Mouse (Mus musculus) midbrain, postnatal 0 days (tissue): ENCODE results near the gene Gm9945. TPM values are rescaled to one million over a fixed set of nuclear protein-coding genes. Genes with fewer than 3 reads are reported as not detected.

ENCODE experiments used
- ATAC-seq: fragments of 200-750 bp; cut with Nextera tagmentation; 2 replicates; pipeline ENCODE4 v1.8.0; 2017; ENCODE audit warnings: moderate number of reproducible peaks, mild to moderate bottlenecking, moderate TSS enrichment, moderate library complexity; ENCODE audit not compliant: low FRiP score
- DNase-seq: peaks from one replicate; pipeline ENCODE4 v3.0.0-alpha.2; 2015; ENCODE audit warnings: low spot score
- H3K27ac ChIP-seq: fragments of 300-500 bp; sonication (generic); 2 replicates; pipeline ENCODE4 v1.5.1; 2014; ENCODE audit warnings: low read depth, mild to moderate bottlenecking, low read length, mixed read lengths
- H3K27me3 ChIP-seq: fragments of 300-500 bp; sonication (generic); 2 replicates; pipeline ENCODE4 v1.6.1; 2014; ENCODE audit warnings: low read length, control low read depth, mixed read lengths; ENCODE audit not compliant: insufficient read depth
- H3K36me3 ChIP-seq: fragments of 300-500 bp; sonication (generic); 2 replicates; pipeline ENCODE4 v1.6.1; 2014; ENCODE audit warnings: low read length, control low read depth, mixed read lengths; ENCODE audit not compliant: insufficient read depth
- H3K4me1 ChIP-seq: fragments of 300-500 bp; sonication (generic); 2 replicates; pipeline ENCODE4 v1.6.1; 2014; ENCODE audit warnings: mild to moderate bottlenecking, control low read depth, antibody characterized with exemption, low read length, mixed read lengths; ENCODE audit not compliant: insufficient read depth
- H3K4me2 ChIP-seq: fragments of 300-500 bp; sonication (generic); 2 replicates; pipeline ENCODE4 v1.6.1; 2014; ENCODE audit warnings: low read depth, mild to moderate bottlenecking, low read length, mixed read lengths; ENCODE audit not compliant: poor library complexity, severe bottlenecking
- H3K4me3 ChIP-seq: fragments of 300-500 bp; sonication (generic); 2 replicates; pipeline ENCODE4 v1.5.1; 2014; ENCODE audit warnings: low read depth, mild to moderate bottlenecking, low read length, moderate library complexity
- H3K9ac ChIP-seq: fragments of 300-500 bp; sonication (generic); replicated peaks from 2 replicates; pipeline ENCODE4 v1.6.1; 2014; ENCODE audit warnings: mild to moderate bottlenecking, low read length, moderate library complexity, mixed read lengths; ENCODE audit not compliant: poor library complexity, severe bottlenecking
- H3K9me3 ChIP-seq: fragments of 300-500 bp; sonication (generic); 2 replicates; pipeline ENCODE4 v1.6.1; 2016; ENCODE audit warnings: low read length, control low read depth
- CTCF ChIP-seq: IDR thresholded peaks from 2 replicates; pipeline ENCODE4 v1.5.1; 2016; ENCODE audit warnings: antibody characterized with exemption, mild to moderate bottlenecking
- WGBS: fragments of 180-500 bp; shearing (Covaris S2); extraction: QIAGEN DNeasy Blood & Tissue Kit; methylation state at CpG from one replicate; pipeline ENCODE4 v1.1.7; 2014; 5-methylcytosine and 5-hydroxymethylcytosine counted together
- polyA plus RNA-seq: library from polyadenylated mRNA; unstranded; fragments of >200 nt; fragmentation: Nextera tagmentation; extraction: Ambion mirVana; gene quantifications from 2 replicates; pipeline ENCODE4 v1.2.1, GENCODE M21; 2015
- total RNA-seq: library from RNA; depleted of rRNA; stranded (reverse); fragments of >200 nt; gene quantifications from 2 replicates; pipeline ENCODE4 v1.2.3, GENCODE M21; 2014

Gene Gm9945
- total and polyA plus RNA-seq, 2 experiments from 2014 or later, result 0.33 TPM; not detected in 1

DNA sequence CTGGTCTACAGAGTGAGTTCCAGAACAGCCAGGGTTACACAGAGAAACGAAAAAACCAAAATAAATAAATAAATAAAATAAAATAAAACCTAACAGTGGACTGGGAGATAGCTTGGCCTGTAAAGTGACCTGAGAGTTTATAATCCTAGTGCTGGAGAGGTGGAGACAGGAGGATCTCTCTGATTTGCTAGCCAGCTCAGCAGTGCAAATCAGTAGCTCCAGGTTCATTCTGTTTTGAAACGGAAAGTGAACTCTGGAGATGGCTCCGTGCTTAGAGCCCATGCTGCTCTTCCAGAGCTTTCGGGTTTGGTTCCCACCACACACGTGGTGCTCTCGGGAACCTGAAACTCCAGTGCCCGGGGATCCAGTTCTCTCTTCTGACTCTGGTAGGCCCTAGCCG, 32.0 kb upstream of the Gm9945 start:
- no peaks in the 10 kb centered on the region for H3K9me3 ChIP-seq
- TF ChIP-seq CTCF, result no peak
- no peaks in the 10 kb centered on the region for H3K4me1 ChIP-seq
- H3K4me2 ChIP-seq, result no peak overlapping the region
- no peaks in the 10 kb centered on the region for H3K27me3 ChIP-seq
- H3K27ac ChIP-seq, result no peak overlapping the region
- DNase-seq (no peak), ATAC-seq (no peak)
- no peak overlapping the region for H3K4me3 ChIP-seq
- no peak overlapping the region for H3K9ac ChIP-seq
- H3K36me3 ChIP-seq, result no peaks in the 10 kb centered on the region
- WGBS, result 84% methylated on average over 8 of the region's 8 CpGs

DNA sequence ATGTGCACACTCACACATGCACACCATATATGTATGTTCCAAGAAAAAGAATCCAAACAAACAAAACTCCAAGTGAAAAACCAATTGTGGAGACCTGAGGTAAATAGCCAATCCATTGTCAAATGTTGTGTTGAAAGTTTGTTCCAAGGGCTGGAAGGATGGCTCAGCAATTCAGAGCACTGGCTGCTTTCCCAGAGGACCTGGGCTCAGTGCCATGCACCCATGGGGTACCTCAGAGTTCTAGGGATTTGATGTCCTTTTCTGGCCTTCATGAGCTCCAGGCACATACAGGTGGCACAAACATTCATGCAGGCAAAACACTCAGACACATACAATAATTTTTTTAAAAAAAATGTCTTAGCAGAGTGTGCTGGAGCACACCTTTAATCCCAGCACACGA, 31.4 kb upstream of the Gm9945 start:
- TF ChIP-seq CTCF, result no peak
- Histone ChIP-seq H3K4me2 (no peak overlapping the region), H3K36me3 (no peaks in the 10 kb centered on the region), H3K27ac (no peak overlapping the region), H3K9ac (no peak overlapping the region), H3K4me1 (no peaks in the 10 kb centered on the region), H3K27me3 (no peaks in the 10 kb centered on the region), H3K9me3 (no peaks in the 10 kb centered on the region), H3K4me3 (no peak overlapping the region)
- DNase-seq (no peak), ATAC-seq (no peak)
- WGBS, result 85% methylated on average over 1 of the region's 1 CpGs

DNA sequence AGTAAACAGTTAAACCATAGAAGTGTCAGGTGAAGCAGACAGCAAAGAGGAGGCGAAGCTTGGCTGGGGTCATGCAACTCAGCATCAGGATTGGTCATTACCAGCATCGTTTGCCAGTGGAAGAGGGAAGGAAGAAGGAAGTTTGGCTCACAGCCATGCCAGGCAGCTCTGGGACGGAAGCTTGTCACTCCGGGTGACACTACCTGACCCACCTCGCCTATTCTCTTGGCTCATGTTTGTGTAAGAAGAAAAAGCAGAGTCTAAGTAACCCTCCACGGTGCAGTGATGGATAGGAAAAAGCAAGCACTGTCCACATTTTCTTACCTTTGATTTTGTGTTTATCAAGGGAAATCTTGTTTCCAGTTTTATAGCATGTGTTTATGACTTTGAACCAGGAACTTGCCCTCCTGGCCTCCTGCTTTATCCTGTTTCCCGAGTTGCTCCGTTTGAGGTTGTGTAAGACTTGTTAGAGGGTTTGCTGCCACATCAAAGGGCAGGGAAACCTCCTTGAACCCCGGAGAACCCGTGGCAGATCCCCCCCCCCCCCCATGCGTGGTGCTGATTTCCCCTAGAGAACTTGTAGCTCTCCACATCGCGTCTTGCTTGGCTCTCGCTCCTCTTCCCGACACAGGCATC, 29.8 kb upstream of the Gm9945 start:
- 69% methylated on average over 15 of the region's 15 CpGs for WGBS
- Histone ChIP-seq H3K4me1 (no peaks in the 10 kb centered on the region), H3K9me3 (no peaks in the 10 kb centered on the region), H3K27me3 (peaks cover 4% of the 10 kb centered on the region; the same call in 1 of the 2 replicates), H3K27ac (no peak overlapping the region), H3K4me2 (no peak overlapping the region), H3K4me3 (no peak overlapping the region), H3K9ac (no peak overlapping the region), H3K36me3 (no peaks in the 10 kb centered on the region)
- no peak for ATAC-seq
- DNase-seq, result no peak
- no peak for TF ChIP-seq CTCF

DNA sequence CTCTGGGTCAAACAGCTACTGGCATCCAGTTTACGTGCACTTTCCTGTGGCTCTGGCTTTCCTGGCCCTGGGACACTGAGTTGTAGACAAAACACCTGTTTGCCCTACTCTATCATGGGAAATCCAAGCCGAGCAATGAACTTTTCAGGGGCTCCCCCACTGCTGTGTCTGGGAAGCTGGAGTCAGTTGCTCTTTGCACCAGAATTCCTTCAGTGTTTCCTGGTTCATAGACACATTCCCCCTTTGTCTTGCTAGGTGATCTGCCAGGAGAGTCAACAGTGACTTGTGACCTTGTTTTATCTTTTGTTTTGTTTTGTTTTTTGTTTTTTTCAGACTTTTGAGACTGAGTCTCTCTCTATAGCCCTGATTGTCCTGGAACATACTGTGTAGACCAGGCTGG, 28.6 kb upstream of the Gm9945 start:
- ATAC-seq (no peak), DNase-seq (no peak)
- Histone ChIP-seq H3K4me3 (no peak overlapping the region), H3K4me2 (no peak overlapping the region), H3K9ac (no peak overlapping the region), H3K27ac (no peak overlapping the region), H3K27me3 (peaks cover 7% of the 10 kb centered on the region; the same call in 1 of the 2 replicates), H3K4me1 (no peaks in the 10 kb centered on the region), H3K36me3 (no peaks in the 10 kb centered on the region), H3K9me3 (no peaks in the 10 kb centered on the region)
- 68% methylated on average over 2 of the region's 2 CpGs for WGBS
- TF ChIP-seq CTCF, result no peak

DNA sequence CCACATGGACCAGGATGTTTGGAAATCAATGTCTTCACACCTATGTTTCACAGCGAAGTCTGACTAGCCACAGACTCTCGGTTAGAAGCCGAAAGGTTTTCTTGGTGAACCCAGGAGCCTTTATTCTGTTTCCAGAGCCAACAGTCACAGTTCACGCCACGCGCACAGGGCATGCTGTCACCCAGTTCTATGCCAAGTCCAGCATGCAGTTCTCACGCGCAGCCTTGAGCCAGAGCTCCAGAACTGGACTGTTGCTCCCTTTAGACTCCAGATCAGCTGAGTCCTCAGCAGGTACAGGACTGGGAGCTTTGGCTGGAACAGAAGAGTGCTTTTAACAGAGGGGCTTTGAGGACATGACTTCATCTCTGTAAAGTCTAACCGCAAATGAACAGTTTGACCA, 27.6 kb upstream of the Gm9945 start:
- Histone ChIP-seq H3K27ac (no peak overlapping the region), H3K4me2 (no peak overlapping the region), H3K4me1 (no peaks in the 10 kb centered on the region), H3K36me3 (no peaks in the 10 kb centered on the region), H3K4me3 (no peak overlapping the region), H3K27me3 (peaks cover 11% of the 10 kb centered on the region; the same call in 1 of the 2 replicates), H3K9ac (no peak overlapping the region), H3K9me3 (no peaks in the 10 kb centered on the region)
- no peak for ATAC-seq
- 94% methylated on average over 9 of the region's 9 CpGs for WGBS
- DNase-seq, result no peak
- TF ChIP-seq CTCF, result no peak

DNA sequence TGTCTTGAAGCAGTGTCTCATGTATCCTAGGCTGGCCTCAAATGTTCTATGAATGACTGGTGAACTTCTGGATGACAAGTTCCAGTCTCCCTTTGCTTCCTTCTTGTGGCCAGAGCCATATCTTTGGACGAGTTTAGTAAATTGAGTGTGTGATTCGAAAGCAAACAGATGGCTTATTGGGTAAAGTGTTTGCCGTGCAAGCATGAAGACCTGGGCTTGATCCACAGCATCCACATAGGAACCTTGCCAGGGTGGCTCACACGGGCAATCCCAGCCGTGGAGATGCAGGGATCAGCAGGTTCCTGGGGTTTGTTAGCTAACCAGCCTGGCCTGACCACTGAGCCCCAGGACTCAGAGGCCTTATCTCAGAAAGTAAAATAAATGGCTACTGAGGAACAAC, 26.9 kb upstream of the Gm9945 start:
- H3K4me2 ChIP-seq, result no peak overlapping the region
- no peaks in the 10 kb centered on the region for H3K36me3 ChIP-seq
- no peak for TF ChIP-seq CTCF
- ATAC-seq, result no peak
- WGBS, result 90% methylated on average over 5 of the region's 5 CpGs
- no peak overlapping the region for H3K4me3 ChIP-seq
- peaks cover 16% of the 10 kb centered on the region; the same call in 1 of the 2 replicates for H3K27me3 ChIP-seq
- no peak for DNase-seq
- no peaks in the 10 kb centered on the region for H3K9me3 ChIP-seq
- no peak overlapping the region for H3K9ac ChIP-seq
- no peaks in the 10 kb centered on the region for H3K4me1 ChIP-seq
- H3K27ac ChIP-seq, result no peak overlapping the region
